Mouse (Mus musculus) MEL (cell line): Measurements from ENCODE around the gene Aym1. TPM values are rescaled to one million over a fixed set of nuclear protein-coding genes. Genes with fewer than 3 reads are reported as not detected.

Experiments
- DNase-seq: peaks from one replicate; pipeline ENCODE4 v3.0.0; 2011; ENCODE audit warnings: low read depth, low spot score
- H3K27ac ChIP-seq: 2 replicates; pipeline ENCODE4 v1.5.1; 2012; ENCODE audit warnings: low read depth, mild to moderate bottlenecking, control low read depth, low read length, moderate library complexity; ENCODE audit not compliant: control insufficient read depth
- H3K27me3 ChIP-seq, 2 experiments: fragments of 150-350 bp in 1 of 2; sonication (generic) in 1 of 2; 2 replicates each; pipeline ENCODE4 v1.6.1; 2012; ENCODE audit warnings: low read length in 2 of 2, mild to moderate bottlenecking in 2 of 2, improper control_type of control experiment in 1 of 2, moderate library complexity in 1 of 2; ENCODE audit not compliant: insufficient read depth in 2 of 2, control insufficient read depth in 1 of 2
- H3K36me3 ChIP-seq, 2 experiments: 2 replicates each; pipeline ENCODE4 v1.6.1; 2012 to 2014; ENCODE audit warnings: low read length in 2 of 2, improper control_type of control experiment in 1 of 2, inconsistent platforms in 1 of 2, mild to moderate bottlenecking in 1 of 2; ENCODE audit not compliant: insufficient read depth in 2 of 2, control insufficient read depth in 1 of 2
- H3K4me1 ChIP-seq, 2 experiments: fragments of 150-350 bp in 1 of 2; sonication (generic) in 1 of 2; 2 replicates each; pipeline ENCODE4 v1.6.1; 2012; ENCODE audit warnings: low read length in 2 of 2, improper control_type of control experiment in 1 of 2, mild to moderate bottlenecking in 1 of 2; ENCODE audit not compliant: insufficient read depth in 2 of 2, control insufficient read depth in 1 of 2
- H3K4me3 ChIP-seq, 2 experiments: fragments of 150-350 bp in 1 of 2; sonication (generic) in 1 of 2; 2 replicates each; pipeline ENCODE4 v1.5.1; 2012; ENCODE audit warnings: low read depth in 2 of 2, low read length in 2 of 2, mild to moderate bottlenecking in 2 of 2, moderate library complexity in 2 of 2, control low read depth in 1 of 2, improper control_type of control experiment in 1 of 2; ENCODE audit not compliant: control insufficient read depth in 1 of 2, insufficient read depth in 1 of 2
- H3K79me2 ChIP-seq: 2 replicates; pipeline ENCODE4 v1.6.1; 2012; ENCODE audit warnings: mild to moderate bottlenecking, low read length, moderate library complexity; ENCODE audit not compliant: control insufficient read depth, poor library complexity, insufficient read depth
- H3K9ac ChIP-seq: 2 replicates; pipeline ENCODE4 v1.6.1; 2012; ENCODE audit warnings: low read depth, mild to moderate bottlenecking, control low read depth, low read length, moderate library complexity; ENCODE audit not compliant: control insufficient read depth, poor library complexity, severe bottlenecking
- H3K9me3 ChIP-seq: fragments of 150-350 bp; sonication (generic); replicated peaks from 2 replicates; pipeline ENCODE4 v1.6.1; 2012; ENCODE audit warnings: mild to moderate bottlenecking, low read length, improper control_type of control experiment, moderate library complexity; ENCODE audit not compliant: insufficient read depth
- BHLHE40 ChIP-seq: IDR thresholded peaks from 2 replicates; pipeline ENCODE4 v1.6.1; 2012; ENCODE audit warnings: low read depth, mild to moderate bottlenecking, inconsistent platforms, low read length, improper control_type of control experiment, borderline replicate concordance
- CHD2 ChIP-seq: IDR thresholded peaks from 2 replicates; pipeline ENCODE4 v1.6.1; 2011; ENCODE audit warnings: low read length, improper control_type of control experiment
- CTCF ChIP-seq, 3 experiments: IDR thresholded peaks in 2 of 3; conservative IDR thresholded peaks in 1 of 3; 2 replicates each; pipeline ENCODE4 v1.5.1; 2011 to 2012; ENCODE audit warnings: low read length in 3 of 3, low read depth in 2 of 3, mild to moderate bottlenecking in 2 of 3, improper control_type of control experiment in 1 of 3, inconsistent platforms in 1 of 3, mixed read lengths in 1 of 3, moderate library complexity in 1 of 3; ENCODE audit not compliant: control insufficient read depth in 1 of 3, insufficient read depth in 1 of 3, poor library complexity in 1 of 3, severe bottlenecking in 1 of 3
- E2F4 ChIP-seq: IDR thresholded peaks from 2 replicates; pipeline ENCODE4 v1.6.1; 2011; ENCODE audit warnings: low read depth, low read length, improper control_type of control experiment, borderline replicate concordance
- EP300 ChIP-seq, 2 experiments: IDR thresholded peaks; 2 replicates each; pipeline ENCODE4 v1.6.1; 2011; ENCODE audit warnings: improper control_type of control experiment in 2 of 2, low read length in 2 of 2, low read depth in 1 of 2, mild to moderate bottlenecking in 1 of 2
- ETS1 ChIP-seq: IDR thresholded peaks from 2 replicates; pipeline ENCODE4 v1.6.1; 2012; ENCODE audit warnings: low read depth, mild to moderate bottlenecking, inconsistent platforms, low read length, improper control_type of control experiment, moderate library complexity
- GABPA ChIP-seq: IDR thresholded peaks from 2 replicates; pipeline ENCODE4 v1.6.1; 2012; ENCODE audit warnings: low read depth, mild to moderate bottlenecking, inconsistent platforms, low read length, improper control_type of control experiment, moderate library complexity
- GATA1 ChIP-seq: IDR thresholded peaks from 2 replicates; pipeline ENCODE4 v1.6.1; 2011; ENCODE audit warnings: low read depth, low read length, improper control_type of control experiment
- HCFC1 ChIP-seq: IDR thresholded peaks from 2 replicates; pipeline ENCODE4 v1.6.1; 2012; ENCODE audit warnings: low read depth, mild to moderate bottlenecking, inconsistent platforms, low read length, improper control_type of control experiment, moderate library complexity
- JUND ChIP-seq: IDR thresholded peaks from 2 replicates; pipeline ENCODE4 v1.6.1; 2011; ENCODE audit warnings: low read depth, mild to moderate bottlenecking, improper control_type of control experiment, low read length
- KAT2A ChIP-seq: conservative IDR thresholded peaks from 2 replicates; pipeline ENCODE4 v1.6.1; 2012; ENCODE audit warnings: low read depth, low read length, improper control_type of control experiment, inconsistent platforms
- MAZ ChIP-seq: IDR thresholded peaks from 2 replicates; pipeline ENCODE4 v1.6.1; 2012; ENCODE audit warnings: low read depth, mild to moderate bottlenecking, inconsistent platforms, low read length, improper control_type of control experiment
- MEF2A ChIP-seq: IDR thresholded peaks from 2 replicates; pipeline ENCODE4 v1.6.1; 2014; ENCODE audit warnings: low read depth, mild to moderate bottlenecking, inconsistent platforms, low read length, improper control_type of control experiment; ENCODE audit not compliant: poor library complexity, insufficient replicate concordance, severe bottlenecking; ENCODE audit errors: extremely low read depth
- MYB ChIP-seq: IDR thresholded peaks from 2 replicates; pipeline ENCODE4 v1.6.1; 2011; ENCODE audit warnings: mild to moderate bottlenecking, low read depth, low read length, improper control_type of control experiment
- MYC ChIP-seq: IDR thresholded peaks from 2 replicates; pipeline ENCODE4 v1.6.1; 2011; ENCODE audit warnings: low read depth, mild to moderate bottlenecking, low read length, improper control_type of control experiment, moderate library complexity
- NELFE ChIP-seq: IDR thresholded peaks from 2 replicates; pipeline ENCODE4 v1.6.1; 2011; ENCODE audit warnings: low read depth, low read length, improper control_type of control experiment
- NRF1 ChIP-seq: IDR thresholded peaks from 2 replicates; pipeline ENCODE4 v1.6.1; 2014; ENCODE audit warnings: low read depth, mild to moderate bottlenecking, inconsistent platforms, low read length, improper control_type of control experiment, moderate library complexity; ENCODE audit not compliant: poor library complexity, insufficient read depth, severe bottlenecking
- POLR2A ChIP-seq, 2 experiments: IDR thresholded peaks; 2 replicates each; pipeline ENCODE4 v1.6.1; 2011 to 2012; ENCODE audit warnings: low read length in 2 of 2, mild to moderate bottlenecking in 2 of 2, control low read depth in 1 of 2, improper control_type of control experiment in 1 of 2, low read depth in 1 of 2, moderate library complexity in 1 of 2; ENCODE audit not compliant: control insufficient read depth in 1 of 2, insufficient read depth in 1 of 2, poor library complexity in 1 of 2
- RAD21 ChIP-seq: IDR thresholded peaks from 2 replicates; pipeline ENCODE4 v1.6.1; 2011; ENCODE audit warnings: mild to moderate bottlenecking, low read depth, low read length, improper control_type of control experiment
- RCOR1 ChIP-seq: IDR thresholded peaks from 2 replicates; pipeline ENCODE4 v1.6.1; 2012; ENCODE audit warnings: low read depth, mild to moderate bottlenecking, inconsistent platforms, low read length, improper control_type of control experiment
- SMC3 ChIP-seq: IDR thresholded peaks from 2 replicates; pipeline ENCODE4 v1.6.1; 2011; ENCODE audit warnings: low read depth, low read length, improper control_type of control experiment
- TAL1 ChIP-seq: IDR thresholded peaks from 2 replicates; pipeline ENCODE4 v1.6.1; 2012; ENCODE audit warnings: mild to moderate bottlenecking, inconsistent platforms, low read length, moderate library complexity, mixed read lengths
- TBP ChIP-seq: IDR thresholded peaks from 2 replicates; pipeline ENCODE4 v1.8.0; 2011; ENCODE audit warnings: low read depth, low read length, improper control_type of control experiment
- ZKSCAN1 ChIP-seq: IDR thresholded peaks from 2 replicates; pipeline ENCODE4 v1.6.1; 2012; ENCODE audit warnings: low read depth, mild to moderate bottlenecking, inconsistent platforms, low read length, improper control_type of control experiment, moderate library complexity
- ZMIZ1 ChIP-seq: IDR thresholded peaks from 2 replicates; pipeline ENCODE4 v1.6.1; 2012; ENCODE audit warnings: low read depth, mild to moderate bottlenecking, inconsistent platforms, low read length, improper control_type of control experiment, moderate library complexity
- ZNF384 ChIP-seq: IDR thresholded peaks from 2 replicates; pipeline ENCODE4 v1.6.1; 2012; ENCODE audit warnings: low read depth, mild to moderate bottlenecking, inconsistent platforms, low read length, improper control_type of control experiment
- polyA plus RNA-seq, 2 experiments: library from polyadenylated mRNA; stranded (reverse) in 1 of 2; unstranded in 1 of 2; fragments of >175 nt in 1 of 2; fragments of >200 nt in 1 of 2; gene quantifications; 2 replicates each; pipeline versions ENCODE4 v1.2.1 to v1.2.4; 2012; ENCODE audit warnings: low replicate concordance in 2 of 2, low read depth in 1 of 2; ENCODE audit not compliant: insufficient read length in 2 of 2, insufficient read depth in 1 of 2, missing spikeins in 1 of 2
- total RNA-seq: library from RNA; depleted of rRNA; stranded (reverse); fragments of 300-350 nt; gene quantifications from 2 replicates; pipeline ENCODE4 v1.2.3, GENCODE M21; 2012

The Aym1 gene
- total and polyA plus RNA-seq, 3 experiments, result not detected

GRCm38 (mm10) chr5:113358833-113359232 is 1.7 kb downstream of the Aym1 start:
- H3K9ac ChIP-seq, result no peak overlapping the region
- H3K27me3 ChIP-seq, result no peaks in the 10 kb centered on the region
- no peaks in the 10 kb centered on the region for H3K36me3 ChIP-seq
- no peaks in the 10 kb centered on the region for H3K79me2 ChIP-seq
- no peaks in the 10 kb centered on the region for H3K9me3 ChIP-seq
- no peak overlapping the region for H3K4me3 ChIP-seq
- TF ChIP-seq E2F4, result no peak
- no peak for TF ChIP-seq SMC3
- no peak for TF ChIP-seq TBP
- no peak for DNase-seq
- no peaks in the 10 kb centered on the region for H3K4me1 ChIP-seq
- no peak overlapping the region for H3K27ac ChIP-seq

- H3K4me3 ChIP-seq, result no peak overlapping the region
- no peak overlapping the region for H3K27ac ChIP-seq
- H3K27me3 ChIP-seq, result no peaks in the 10 kb centered on the region
- no peaks in the 10 kb centered on the region for H3K9me3 ChIP-seq
- H3K4me1 ChIP-seq, result no peaks in the 10 kb centered on the region
- no peak for TF ChIP-seq ZNF384
- no peak for TF ChIP-seq MYB
- TF ChIP-seq GATA1, result no peak
- TF ChIP-seq ZKSCAN1, result no peak
- no peak for TF ChIP-seq POLR2A (IDR thresholded peaks at IDR 0.05; ENCODE audit: control insufficient read depth in 1 of 2, insufficient read depth in 1 of 2, low read depth in 1 of 2, low read length in 2 of 2, poor library complexity in 1 of 2)
- TF ChIP-seq ZMIZ1, result no peak
- no peak for TF ChIP-seq EP300 (IDR thresholded peaks at IDR 0.05; ENCODE audit: low read depth in 1 of 2, low read length in 2 of 2)
- no peak for TF ChIP-seq MAZ
- no peak for TF ChIP-seq BHLHE40
- TF ChIP-seq CHD2, result no peak
- H3K79me2 ChIP-seq, result no peaks in the 10 kb centered on the region
- no peaks in the 10 kb centered on the region for H3K36me3 ChIP-seq
- DNase-seq, result no peak
- no peak overlapping the region for H3K9ac ChIP-seq
These were observed 4.2 kb downstream of the Aym1 start for GRCm38 (mm10) chr5:113361283-113361682.

GRCm38 (mm10) chr5:113362258-113362996 is 5.3 kb downstream of the Aym1 start:
- no peaks in the 10 kb centered on the region for H3K27me3 ChIP-seq
- no peaks in the 10 kb centered on the region for H3K4me1 ChIP-seq
- no peaks in the 10 kb centered on the region for H3K79me2 ChIP-seq
- H3K9me3 ChIP-seq, result no peaks in the 10 kb centered on the region
- TF ChIP-seq TAL1, result no peak
- no peak for TF ChIP-seq JUND
- TF ChIP-seq RAD21, result no peak
- TF ChIP-seq MEF2A, result no peak
- TF ChIP-seq NRF1, result no peak
- no peak for TF ChIP-seq E2F4
- TF ChIP-seq MAZ, result no peak
- no peak for TF ChIP-seq GABPA
- no peak for TF ChIP-seq CHD2
- TF ChIP-seq MYC, result no peak
- TF ChIP-seq ETS1, result no peak
- no peak for TF ChIP-seq ZMIZ1
- TF ChIP-seq KAT2A, result no peak
- TF ChIP-seq NELFE, result no peak
- no peak for TF ChIP-seq RCOR1
- no peak for TF ChIP-seq CTCF (IDR thresholded peaks at IDR 0.05 in 2 of 3, conservative IDR thresholded peaks at IDR 0.05 in 1 of 3; ENCODE audit: control insufficient read depth in 1 of 3, insufficient read depth in 1 of 3, low read depth in 2 of 3, low read length in 3 of 3, poor library complexity in 1 of 3, severe bottlenecking in 1 of 3)
- no peak for TF ChIP-seq HCFC1
- TF ChIP-seq, all 39 proteins: peak for 0
- no peak overlapping the region for H3K4me3 ChIP-seq
- H3K27ac ChIP-seq, result no peak overlapping the region
- no peak overlapping the region for H3K9ac ChIP-seq
- no peaks in the 10 kb centered on the region for H3K36me3 ChIP-seq
- DNase-seq, result no peak
